Mouse (Mus musculus) intestine, postnatal 0 days (tissue): ENCODE data around the gene Chn2. TPM values are rescaled to one million over a fixed set of nuclear protein-coding genes. Genes with fewer than 3 reads are reported as not detected.
A peak's percentile ranks its signal among the peaks of the same experiment; 100 is the strongest.

ENCODE experiments used
- ATAC-seq: fragments of 200-750 bp; cut with Nextera tagmentation; 2 replicates; pipeline ENCODE4 v1.8.0; 2017; ENCODE audit warnings: mild to moderate bottlenecking, moderate TSS enrichment, moderate library complexity
- H3K27ac ChIP-seq: fragments of 300-500 bp; sonication (generic); 2 replicates; pipeline ENCODE4 v1.5.1; 2014; ENCODE audit warnings: mild to moderate bottlenecking, low read depth, low read length, moderate library complexity
- H3K27me3 ChIP-seq: fragments of 300-500 bp; sonication (generic); replicated peaks from 2 replicates; pipeline ENCODE4 v1.6.1; 2014; ENCODE audit warnings: low read length, mixed read lengths; ENCODE audit not compliant: control insufficient read depth, insufficient read depth
- H3K36me3 ChIP-seq: fragments of 300-500 bp; sonication (generic); 2 replicates; pipeline ENCODE4 v1.6.1; 2014; ENCODE audit warnings: mild to moderate bottlenecking, moderate library complexity; ENCODE audit not compliant: control insufficient read depth, insufficient read depth
- H3K4me1 ChIP-seq: fragments of 300-500 bp; sonication (generic); replicated peaks from 2 replicates; pipeline ENCODE4 v1.6.1; 2014; ENCODE audit warnings: antibody characterized with exemption, low read length, mixed read lengths; ENCODE audit not compliant: control insufficient read depth, insufficient read depth
- H3K4me2 ChIP-seq: fragments of 300-500 bp; sonication (generic); replicated peaks from 2 replicates; pipeline ENCODE4 v1.6.1; 2014; ENCODE audit warnings: low read depth, mild to moderate bottlenecking, moderate library complexity
- H3K4me3 ChIP-seq: fragments of 300-500 bp; sonication (generic); 2 replicates; pipeline ENCODE4 v1.5.1; 2014; ENCODE audit warnings: low read depth, low read length
- H3K9ac ChIP-seq: fragments of 300-500 bp; sonication (generic); 2 replicates; pipeline ENCODE4 v1.6.1; 2014; ENCODE audit warnings: mild to moderate bottlenecking, low read depth, low read length
- H3K9me3 ChIP-seq: fragments of 300-500 bp; sonication (generic); 2 replicates; pipeline ENCODE4 v1.6.1; 2016; ENCODE audit warnings: mixed run types; ENCODE audit not compliant: control insufficient read depth
- CTCF ChIP-seq: sonication (generic); IDR thresholded peaks from 2 replicates; pipeline ENCODE4 v1.5.1; 2016; ENCODE audit warnings: low read depth, mild to moderate bottlenecking, control low read depth, antibody characterized with exemption, moderate library complexity
- WGBS: fragments of 180-500 bp; shearing (Covaris S2); extraction: QIAGEN DNeasy Blood & Tissue Kit; methylation state at CpG from one replicate; pipeline ENCODE4 v1.1.7; 2014; 5-methylcytosine and 5-hydroxymethylcytosine counted together
- polyA plus RNA-seq: library from polyadenylated mRNA; unstranded; fragments of >200 nt; fragmentation: Nextera tagmentation; extraction: Ambion mirVana; gene quantifications from 2 replicates; pipeline ENCODE4 v1.2.1, GENCODE M21; 2015

Gene Chn2
- polyA plus RNA-seq, 1 experiment from 2014 or later, result 19.6 TPM

DNA sequence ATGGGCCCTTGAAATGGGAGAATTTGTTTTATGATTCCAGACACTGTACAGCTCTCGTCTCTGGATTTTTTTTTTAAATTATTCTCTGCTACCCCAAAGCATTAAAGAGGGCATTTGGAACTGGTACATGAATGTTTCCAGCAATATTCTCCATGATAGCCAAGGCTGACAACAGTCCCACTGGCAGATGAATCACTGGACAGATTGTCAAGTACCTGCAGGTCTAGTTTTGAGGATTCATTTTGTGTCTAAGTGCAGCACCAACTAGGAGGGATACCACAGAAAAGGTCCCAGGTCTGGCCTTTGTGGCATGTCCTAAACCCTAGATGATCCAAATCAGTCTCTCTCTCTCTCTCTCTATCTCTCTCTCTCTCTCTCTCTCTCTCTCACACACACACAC, 89.3 kb downstream of the Chn2 start:
- 62% methylated on average over 1 of the region's 1 CpGs for WGBS

DNA sequence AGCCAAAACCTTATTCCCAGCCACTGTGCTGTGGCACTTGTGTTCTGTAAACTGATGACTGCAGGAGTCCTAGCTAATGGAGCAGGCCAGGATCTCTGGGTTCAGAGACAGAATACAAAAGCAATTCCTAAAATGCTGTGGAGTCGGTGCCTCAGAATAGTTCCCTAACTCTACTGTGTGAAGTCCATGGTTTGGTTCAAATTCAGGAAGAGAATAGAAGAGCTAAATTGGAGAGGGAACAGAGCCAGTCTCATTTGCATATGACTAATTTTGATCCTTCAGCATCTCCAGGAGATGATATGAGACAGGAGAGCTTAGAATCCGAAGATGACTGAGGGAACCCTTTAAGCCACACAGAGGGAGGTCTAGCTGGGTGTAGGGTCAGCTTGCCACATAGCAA, 90.2 kb downstream of the Chn2 start:
- WGBS, result 90% methylated on average over 2 of the region's 2 CpGs
- no peak for ATAC-seq
- no peaks in the 10 kb centered on the region for H3K27me3 ChIP-seq
- no peak for TF ChIP-seq CTCF
- no peak overlapping the region for H3K4me3 ChIP-seq
- no peak overlapping the region for H3K27ac ChIP-seq
- no peak overlapping the region for H3K4me2 ChIP-seq
- no peaks in the 10 kb centered on the region for H3K9me3 ChIP-seq
- no peaks in the 10 kb centered on the region for H3K36me3 ChIP-seq
- 0 out of 2 replicates have a peak, but pooled peaks cover 8% of the 10 kb centered on the region for H3K4me1 ChIP-seq
- no peak overlapping the region for H3K9ac ChIP-seq

More for the DNA sequence above, 89.3 kb downstream of the Chn2 start:
- H3K9me3 ChIP-seq, result no peaks in the 10 kb centered on the region
- TF ChIP-seq CTCF, result no peak
- no peak overlapping the region for H3K27ac ChIP-seq
- no peaks in the 10 kb centered on the region for H3K27me3 ChIP-seq
- no peak overlapping the region for H3K4me2 ChIP-seq
- no peak overlapping the region for H3K4me3 ChIP-seq
- ATAC-seq, result no peak
- H3K9ac ChIP-seq, result no peak overlapping the region
- no peaks in the 10 kb centered on the region for H3K36me3 ChIP-seq
- H3K4me1 ChIP-seq, result 0 out of 2 replicates have a peak, but pooled peaks cover 15% of the 10 kb centered on the region

DNA sequence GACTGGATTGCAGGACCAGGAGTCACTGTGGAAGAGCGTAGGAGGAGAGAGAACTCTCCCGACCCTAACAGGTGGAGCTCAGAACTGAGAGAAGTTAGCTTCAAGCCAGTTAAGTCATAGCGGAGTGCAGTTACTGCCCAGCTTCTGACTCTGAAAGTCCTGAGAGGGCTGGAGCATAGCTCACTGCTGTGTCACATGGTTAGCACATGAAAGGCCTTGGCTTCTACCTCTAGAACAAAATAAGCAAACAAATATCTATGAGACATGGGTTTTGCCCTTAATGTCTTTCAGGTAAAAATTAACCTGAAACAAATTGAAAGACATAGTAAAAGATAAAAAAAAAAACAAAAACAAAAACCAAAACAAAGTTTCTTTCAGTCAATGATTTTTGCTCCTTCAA, 91.5 kb downstream of the Chn2 start:
- H3K4me1 ChIP-seq, result no peaks in the 10 kb centered on the region
- H3K4me3 ChIP-seq, result no peak overlapping the region
- H3K27me3 ChIP-seq, result no peaks in the 10 kb centered on the region
- no peak overlapping the region for H3K27ac ChIP-seq
- no peak overlapping the region for H3K4me2 ChIP-seq
- no peaks in the 10 kb centered on the region for H3K36me3 ChIP-seq
- WGBS, result 84% methylated on average over 3 of the region's 3 CpGs
- H3K9ac ChIP-seq, result no peak overlapping the region
- ATAC-seq, result no peak
- H3K9me3 ChIP-seq, result no peaks in the 10 kb centered on the region
- no peak for TF ChIP-seq CTCF

DNA sequence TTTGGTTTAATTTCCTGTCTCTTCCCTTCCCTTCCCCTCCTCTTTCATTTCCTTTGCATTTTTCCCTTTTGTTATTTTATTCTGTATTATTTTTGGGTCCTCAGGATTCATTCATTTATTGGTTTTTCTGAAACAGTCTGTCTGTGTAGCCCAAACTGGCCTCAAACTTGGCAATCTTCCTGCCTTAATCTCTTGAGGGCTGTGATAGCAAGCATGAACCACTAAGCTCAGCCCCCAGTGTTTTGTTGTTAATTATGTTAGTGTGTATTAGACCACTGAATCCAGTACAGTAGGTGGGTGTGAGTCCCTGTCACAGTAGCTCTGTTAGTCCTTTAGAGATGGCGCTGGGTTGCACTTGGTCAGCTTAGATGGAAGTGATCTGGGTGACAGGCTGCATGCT, 93.2 kb downstream of the Chn2 start:
- H3K4me2 ChIP-seq, result no peak overlapping the region
- no peak for ATAC-seq
- H3K27ac ChIP-seq, result no peak overlapping the region
- TF ChIP-seq CTCF, result no peak
- no peak overlapping the region for H3K4me3 ChIP-seq
- no peak overlapping the region for H3K9ac ChIP-seq
- WGBS, result 89% methylated on average over 1 of the region's 1 CpGs
- H3K4me1 ChIP-seq, result no peaks in the 10 kb centered on the region
- no peaks in the 10 kb centered on the region for H3K36me3 ChIP-seq
- H3K9me3 ChIP-seq, result no peaks in the 10 kb centered on the region
- H3K27me3 ChIP-seq, result no peaks in the 10 kb centered on the region

DNA sequence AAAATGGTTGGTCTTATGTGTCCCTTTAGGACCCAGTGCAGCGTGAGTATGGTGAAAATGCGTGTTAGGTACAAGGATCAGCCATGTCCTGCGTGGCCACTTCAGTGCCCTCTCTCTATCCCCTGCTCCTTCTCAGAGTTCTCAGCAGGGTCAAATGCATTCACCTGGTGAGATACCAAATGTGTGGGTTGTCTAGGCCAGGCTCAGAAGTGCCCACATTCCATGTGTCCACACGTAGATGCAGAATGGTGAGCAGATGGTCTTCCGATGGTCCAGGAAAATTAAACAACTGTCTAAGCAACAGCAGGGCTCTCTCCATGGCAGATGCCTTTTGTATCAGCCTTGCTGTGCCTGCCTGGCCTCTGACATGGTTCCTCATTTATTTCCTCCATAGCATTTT, 93.9 kb downstream of the Chn2 start:
- Histone ChIP-seq H3K27ac (no peak overlapping the region), H3K4me2 (no peak overlapping the region), H3K27me3 (no peaks in the 10 kb centered on the region), H3K4me3 (no peak overlapping the region), H3K9me3 (no peaks in the 10 kb centered on the region), H3K4me1 (no peaks in the 10 kb centered on the region), H3K9ac (no peak overlapping the region), H3K36me3 (no peaks in the 10 kb centered on the region)
- 83% methylated on average over 5 of the region's 5 CpGs for WGBS
- no peak for ATAC-seq
- TF ChIP-seq CTCF, result no peak

DNA sequence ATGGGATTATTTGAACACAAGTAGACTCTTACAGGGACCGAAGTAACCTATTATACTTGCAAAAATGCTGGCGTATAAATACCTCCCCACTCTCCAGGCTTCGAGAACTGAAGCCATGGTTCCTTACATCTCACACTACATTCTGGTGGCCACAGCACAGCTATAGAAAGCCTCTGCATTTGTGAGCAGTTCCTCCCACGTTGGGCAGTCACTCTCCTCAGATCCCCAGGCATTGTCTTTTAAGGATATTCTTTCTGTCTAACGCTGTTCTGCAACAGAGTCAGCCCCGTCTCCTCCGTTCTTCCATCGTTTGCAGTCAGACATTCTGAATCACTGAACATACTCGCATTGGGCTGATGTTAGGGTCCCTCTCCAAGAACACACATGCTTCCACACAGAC, 98.8 kb downstream of the Chn2 start:
- Histone ChIP-seq H3K9ac (no peak overlapping the region), H3K4me3 (no peak overlapping the region), H3K4me2 (no peak overlapping the region), H3K27ac (no peak overlapping the region), H3K4me1 (no peaks in the 10 kb centered on the region), H3K9me3 (no peaks in the 10 kb centered on the region), H3K36me3 (no peaks in the 10 kb centered on the region), H3K27me3 (no peaks in the 10 kb centered on the region)
- no peak for ATAC-seq
- WGBS, result 93% methylated on average over 9 of the region's 9 CpGs
- TF ChIP-seq CTCF, result no peak

DNA sequence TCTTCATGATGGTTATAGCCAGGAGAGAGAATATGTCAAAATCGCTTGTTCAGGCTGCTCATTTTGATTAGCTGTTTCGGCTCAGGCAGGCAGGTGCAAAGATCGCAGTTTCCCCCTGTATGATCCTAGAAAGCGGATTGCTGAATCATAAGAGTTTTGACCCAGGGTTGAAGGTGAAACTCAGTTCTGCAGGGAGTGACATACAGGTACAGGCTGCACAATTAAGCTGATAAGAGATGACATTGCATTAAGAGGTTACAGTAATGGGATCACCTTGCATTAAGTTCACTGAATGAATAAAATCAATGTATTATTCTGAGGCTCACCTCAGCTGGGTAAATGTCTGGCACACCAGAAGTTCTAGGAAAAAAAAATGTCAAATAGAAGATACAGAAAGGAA, 101.1 kb downstream of the Chn2 start:
- Histone ChIP-seq H3K4me2 (no peak overlapping the region), H3K27ac (no peak overlapping the region), H3K36me3 (no peaks in the 10 kb centered on the region), H3K4me3 (no peak overlapping the region), H3K9ac (no peak overlapping the region), H3K27me3 (no peaks in the 10 kb centered on the region), H3K4me1 (no peaks in the 10 kb centered on the region), H3K9me3 (no peaks in the 10 kb centered on the region)
- 58% methylated on average over 4 of the region's 4 CpGs for WGBS
- peak; percentile 57 for ATAC-seq
- TF ChIP-seq CTCF, result no peak
